Mouse (Mus musculus): ENCODE data around the gene Upf2. TPM values are rescaled to one million over a fixed set of nuclear protein-coding genes. Genes with fewer than 3 reads are reported as not detected.

The Upf2 gene
- polyA plus RNA-seq, 1 experiment from 2014 or later = 9.1 TPM

DNA sequence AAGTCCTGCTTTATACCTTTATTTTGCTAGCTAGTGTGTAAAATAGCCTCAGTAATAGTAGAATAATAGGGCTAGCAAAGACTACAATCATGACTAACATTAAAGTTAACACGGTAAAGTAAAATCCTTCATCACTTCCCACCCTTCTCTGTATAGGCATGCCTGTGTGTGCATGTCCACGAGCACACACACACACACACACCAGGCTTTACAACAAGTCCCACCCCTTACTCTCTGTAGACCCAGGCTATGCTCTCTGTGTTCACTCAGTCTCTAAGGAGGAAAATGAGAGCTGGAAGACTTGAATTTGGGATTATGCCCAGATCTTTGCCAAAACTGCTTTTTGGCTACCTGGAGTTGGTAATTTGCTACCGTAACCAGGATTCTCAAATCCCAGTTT is 97.7 kb downstream of the Upf2 start:
- H3K9me3 ChIP-seq = no peaks in the 10 kb centered on the region
- no peak overlapping the region for H3K9ac ChIP-seq
- H3K27ac ChIP-seq = no peak overlapping the region
- H3K4me3 ChIP-seq (replicated peaks) = no peak overlapping the region
- no peaks in the 10 kb centered on the region for H3K27me3 ChIP-seq (replicated peaks)
- no peak overlapping the region for H3K4me2 ChIP-seq (replicated peaks)
- ATAC-seq = no peak
- H3K4me1 ChIP-seq (replicated peaks) = 0 out of 2 replicates have a peak, but pooled peaks cover 2% of the 10 kb centered on the region
- H3K36me3 ChIP-seq = peaks cover 17% of the 10 kb centered on the region
- WGBS = 89% methylated on average over 3 of the region's 3 CpGs

DNA sequence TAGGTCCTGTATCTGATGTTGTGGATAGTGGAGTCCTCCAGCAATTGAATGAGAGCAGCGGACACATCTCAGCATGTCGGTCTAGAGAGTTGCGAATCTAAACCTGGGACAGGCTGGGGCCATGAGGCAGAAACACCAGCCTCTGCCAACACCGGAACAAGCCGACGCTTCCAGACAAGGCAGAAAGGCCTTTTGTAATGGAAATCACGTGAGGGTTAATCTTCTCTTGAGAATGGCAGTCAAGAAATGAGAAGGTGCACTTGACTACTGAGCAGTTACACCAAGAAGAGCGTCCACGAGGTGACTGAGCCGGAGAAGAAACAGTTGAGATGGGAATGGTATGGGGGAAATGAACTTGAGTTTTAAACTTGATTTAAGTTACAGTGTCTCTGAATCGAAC is 104.2 kb downstream of the Upf2 start:
- H3K4me1 ChIP-seq (replicated peaks) = no peaks in the 10 kb centered on the region
- ATAC-seq = no peak
- H3K4me3 ChIP-seq (replicated peaks) = no peak overlapping the region
- no peak overlapping the region for H3K4me2 ChIP-seq (replicated peaks)
- H3K36me3 ChIP-seq = peaks cover 18% of the 10 kb centered on the region
- no peak overlapping the region for H3K27ac ChIP-seq
- H3K27me3 ChIP-seq (replicated peaks) = no peaks in the 10 kb centered on the region
- H3K9ac ChIP-seq = no peak overlapping the region
- WGBS = 91% methylated on average over 11 of the region's 11 CpGs
- no peaks in the 10 kb centered on the region for H3K9me3 ChIP-seq

DNA sequence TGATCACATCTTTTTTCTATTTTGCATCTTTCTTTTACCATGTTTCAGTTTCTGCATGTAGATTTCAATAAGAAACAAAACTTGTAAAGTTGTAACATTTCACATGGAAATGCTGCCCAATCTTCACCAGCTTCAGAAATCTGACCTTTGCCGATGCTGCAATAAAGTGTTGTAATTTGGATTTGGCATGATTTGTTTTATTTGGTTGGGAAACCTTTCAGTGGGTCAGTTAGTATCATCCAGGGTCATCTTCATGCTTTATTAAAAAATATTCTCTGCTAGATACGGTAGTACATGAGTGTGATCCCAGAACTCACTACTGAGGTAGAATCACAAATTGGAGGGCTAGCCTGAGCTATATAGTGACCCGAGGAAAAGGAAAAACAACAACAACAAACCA is 105.2 kb downstream of the Upf2 start:
- H3K36me3 ChIP-seq = peaks cover 16% of the 10 kb centered on the region
- no peak for ATAC-seq
- no peaks in the 10 kb centered on the region for H3K9me3 ChIP-seq
- WGBS = 92% methylated on average over 3 of the region's 3 CpGs
- H3K4me3 ChIP-seq (replicated peaks) = no peak overlapping the region
- H3K4me2 ChIP-seq (replicated peaks) = no peak overlapping the region
- no peak overlapping the region for H3K27ac ChIP-seq
- H3K4me1 ChIP-seq (replicated peaks) = no peaks in the 10 kb centered on the region
- no peak overlapping the region for H3K9ac ChIP-seq
- H3K27me3 ChIP-seq (replicated peaks) = no peaks in the 10 kb centered on the region

DNA sequence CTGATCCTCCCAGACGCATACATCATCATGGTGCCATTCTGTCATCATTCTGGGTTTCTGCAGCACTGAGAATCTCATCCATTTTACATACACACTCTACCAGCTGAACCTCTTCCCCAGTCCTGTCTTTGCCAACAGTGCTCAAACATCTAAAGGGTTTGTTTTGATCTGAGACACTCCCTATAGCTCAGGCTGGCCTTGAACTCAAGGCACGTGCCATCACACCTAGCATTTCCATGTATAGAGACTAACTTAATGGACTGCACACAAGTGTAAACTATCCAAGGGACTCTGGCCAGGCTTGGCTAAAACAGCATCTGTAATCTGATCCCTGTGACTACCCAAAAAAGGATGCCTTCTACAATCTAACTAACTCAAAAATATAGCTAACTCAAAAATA is 108.0 kb downstream of the Upf2 start:
- Histone ChIP-seq H3K36me3 (0 out of 2 replicates have a peak, but pooled peaks cover 3% of the 10 kb centered on the region), H3K4me1 (replicated peaks) (no peaks in the 10 kb centered on the region), H3K4me3 (replicated peaks) (no peak overlapping the region), H3K4me2 (replicated peaks) (no peak overlapping the region), H3K27me3 (replicated peaks) (no peaks in the 10 kb centered on the region), H3K9me3 (no peaks in the 10 kb centered on the region), H3K27ac (no peak overlapping the region), H3K9ac (no peak overlapping the region)
- WGBS = 73% methylated on average over 2 of the region's 2 CpGs
- ATAC-seq = no peak

DNA sequence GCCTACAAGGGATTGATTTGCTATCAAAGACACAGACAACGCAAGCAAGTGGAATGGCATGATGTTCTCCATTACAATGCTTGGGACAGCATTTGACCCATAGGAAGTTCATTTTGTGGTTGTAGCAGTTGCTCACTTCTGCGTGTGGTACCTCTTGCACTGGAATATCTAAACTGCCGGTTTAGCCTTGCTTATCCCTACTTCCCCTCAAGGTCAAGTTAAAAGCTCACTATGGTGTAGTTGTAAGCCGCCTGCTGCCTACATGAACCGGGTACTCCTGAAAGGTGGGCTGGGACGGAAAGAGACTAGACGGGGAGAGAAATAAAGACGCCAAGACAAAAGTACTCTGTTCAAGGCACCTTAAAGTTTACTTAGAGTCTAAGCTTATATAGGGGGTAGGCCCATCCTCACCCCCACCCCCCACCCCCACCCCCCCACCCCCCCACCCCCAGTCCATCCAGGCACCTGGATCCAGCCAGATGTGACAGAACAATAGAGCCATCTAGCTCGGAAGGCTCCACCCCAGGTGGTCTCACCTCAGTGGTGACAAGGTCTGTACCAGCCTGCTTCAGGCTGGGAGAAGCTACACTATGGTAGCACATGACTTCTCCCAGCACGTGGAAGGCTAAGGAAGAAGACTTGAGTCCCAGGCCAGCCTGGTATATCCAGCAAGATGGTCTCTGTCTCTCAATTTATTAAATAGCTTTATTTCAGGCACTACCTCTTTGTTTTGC is 109.0 kb downstream of the Upf2 start:
- ATAC-seq = no peak
- H3K27ac ChIP-seq = no peak overlapping the region
- no peaks in the 10 kb centered on the region for H3K9me3 ChIP-seq
- 75% methylated on average over 10 of the region's 10 CpGs for WGBS
- H3K4me1 ChIP-seq (replicated peaks) = no peaks in the 10 kb centered on the region
- H3K4me3 ChIP-seq (replicated peaks) = no peak overlapping the region
- H3K9ac ChIP-seq = no peak overlapping the region
- no peaks in the 10 kb centered on the region for H3K27me3 ChIP-seq (replicated peaks)
- no peak overlapping the region for H3K4me2 ChIP-seq (replicated peaks)
- 0 out of 2 replicates have a peak, but pooled peaks cover 3% of the 10 kb centered on the region for H3K36me3 ChIP-seq

DNA sequence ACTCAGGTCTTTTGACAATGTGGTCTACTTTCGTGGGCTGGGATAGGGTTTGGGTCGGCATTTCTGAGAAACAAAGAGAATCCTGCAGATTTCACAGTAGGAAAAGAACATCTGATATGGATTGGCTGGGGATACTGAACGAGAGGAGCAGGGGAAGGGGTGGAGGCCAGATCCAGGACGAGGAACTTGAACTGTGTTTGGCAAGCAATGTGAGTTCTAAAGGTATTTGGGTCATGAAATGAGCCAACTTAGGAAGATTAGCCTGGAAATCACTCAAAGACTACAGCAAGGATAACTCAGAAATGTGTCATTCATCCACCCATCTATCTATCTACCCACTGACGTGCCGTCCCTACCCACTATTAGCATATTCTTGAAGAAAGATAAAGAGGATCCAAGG is 116.1 kb downstream of the Upf2 start:
- Histone ChIP-seq H3K4me3 (replicated peaks) (no peak overlapping the region), H3K4me2 (replicated peaks) (no peak overlapping the region), H3K36me3 (no peaks in the 10 kb centered on the region), H3K9ac (no peak overlapping the region), H3K27me3 (replicated peaks) (no peaks in the 10 kb centered on the region), H3K27ac (no peak overlapping the region), H3K9me3 (no peaks in the 10 kb centered on the region), H3K4me1 (replicated peaks) (peaks cover 13% of the 10 kb centered on the region)
- 92% methylated on average over 6 of the region's 6 CpGs for WGBS
- ATAC-seq = no peak

DNA sequence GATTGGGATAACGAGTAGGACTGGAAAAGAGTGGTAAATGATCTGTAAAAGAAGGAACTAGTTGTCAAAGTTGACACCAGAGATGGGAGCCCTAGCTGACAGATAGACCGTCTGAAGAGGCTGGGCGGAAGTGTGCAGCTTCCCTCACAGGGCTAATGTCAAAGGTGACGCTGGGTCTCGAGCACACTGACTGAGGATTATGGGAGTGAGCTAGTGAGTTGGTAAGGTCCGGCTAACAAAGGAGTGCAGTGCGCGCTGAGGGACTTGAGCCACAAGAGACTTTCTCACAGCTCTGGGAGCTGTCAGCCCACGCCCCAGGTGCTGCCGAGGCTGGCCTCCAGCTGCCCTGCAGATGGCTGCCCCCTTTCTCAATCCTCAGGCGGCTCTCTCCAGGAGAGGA is 119.7 kb downstream of the Upf2 start:
- no peak overlapping the region for H3K9ac ChIP-seq
- ATAC-seq = no peak
- no peak overlapping the region for H3K4me2 ChIP-seq (replicated peaks)
- peaks cover 35% of the 10 kb centered on the region for H3K4me1 ChIP-seq (replicated peaks)
- H3K4me3 ChIP-seq (replicated peaks) = no peak overlapping the region
- peak overlapping the region; percentile 77 for H3K27ac ChIP-seq
- no peaks in the 10 kb centered on the region for H3K36me3 ChIP-seq
- no peaks in the 10 kb centered on the region for H3K9me3 ChIP-seq
- no peaks in the 10 kb centered on the region for H3K27me3 ChIP-seq (replicated peaks)
- WGBS = 48% methylated on average over 11 of the region's 11 CpGs

DNA sequence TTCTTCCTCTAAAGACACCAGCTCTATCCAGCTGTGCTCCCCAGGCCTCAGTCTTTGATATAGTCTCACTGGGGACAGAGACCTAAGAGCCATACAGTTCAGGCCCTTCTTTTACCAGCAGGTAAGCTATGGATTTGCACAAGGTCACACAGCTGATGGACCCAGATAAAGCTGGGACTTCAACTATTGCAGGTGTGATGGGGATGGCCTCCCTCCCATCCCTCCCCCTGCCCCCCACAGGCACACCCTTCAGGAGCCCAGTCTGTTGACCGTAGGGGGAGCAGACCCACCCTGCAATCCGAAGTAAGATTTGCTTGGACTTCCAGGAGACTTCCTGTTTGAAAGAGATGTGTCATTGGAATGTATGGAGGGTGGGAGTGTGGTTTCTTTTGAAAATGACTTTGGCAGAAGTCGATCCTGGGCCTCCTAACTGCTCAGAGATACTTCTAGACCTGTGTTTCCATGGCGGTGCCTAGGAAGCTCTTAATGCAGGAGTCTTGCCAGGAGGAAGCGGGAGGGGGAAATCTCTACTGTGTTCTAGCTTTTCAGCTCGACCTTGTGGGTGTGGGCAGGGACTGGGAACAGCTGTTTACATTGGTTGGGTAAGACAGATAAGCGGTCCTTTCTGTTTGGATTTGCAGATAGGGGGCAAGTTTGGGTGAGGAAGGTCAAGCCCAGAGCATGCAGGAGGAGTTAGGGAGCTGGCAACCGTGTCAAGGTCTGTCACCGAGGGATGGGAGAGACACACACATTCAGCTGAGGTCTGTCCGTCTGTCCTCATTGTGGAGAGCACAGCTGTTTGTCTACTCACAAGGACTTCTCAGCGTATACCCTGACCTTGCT is 120.5 kb downstream of the Upf2 start:
- Histone ChIP-seq H3K4me1 (replicated peaks) (peaks cover 35% of the 10 kb centered on the region), H3K27me3 (replicated peaks) (no peaks in the 10 kb centered on the region), H3K9ac (no peak overlapping the region), H3K27ac (peak overlapping the region; percentile 77), H3K4me2 (replicated peaks) (peak overlapping the region; percentile 11; the same call in 1 of the 2 replicates), H3K4me3 (replicated peaks) (no peak overlapping the region), H3K9me3 (no peaks in the 10 kb centered on the region), H3K36me3 (no peaks in the 10 kb centered on the region)
- peak; percentile 88 for ATAC-seq
- 14% methylated on average over 11 of the region's 11 CpGs for WGBS

DNA sequence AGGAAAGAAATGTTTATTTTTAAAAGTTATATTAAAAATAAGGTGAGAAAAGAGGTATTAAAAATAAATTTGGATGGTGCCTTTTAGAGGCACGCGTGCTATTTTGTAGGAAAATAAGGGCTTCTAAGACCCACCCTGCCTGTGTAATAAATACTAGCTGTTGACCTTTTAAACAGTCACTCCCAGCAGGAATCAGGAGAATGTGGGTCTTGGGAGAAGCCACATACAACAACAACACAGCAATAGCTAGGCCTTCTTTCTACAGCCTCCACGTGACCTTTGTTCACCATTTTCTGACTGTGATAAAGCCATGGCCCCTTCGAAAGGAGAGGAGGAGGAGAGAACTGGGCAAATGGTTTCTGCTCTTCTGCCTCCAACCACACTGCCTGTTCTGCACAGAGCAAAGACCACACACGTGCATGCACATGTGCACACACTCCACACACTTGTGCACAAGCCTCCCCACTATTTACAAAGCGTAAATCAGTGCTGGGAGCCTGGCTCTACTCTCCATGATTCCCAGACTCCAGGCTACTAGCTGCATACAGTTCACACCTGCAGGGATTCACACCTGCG is 121.5 kb downstream of the Upf2 start:
- Histone ChIP-seq H3K4me1 (replicated peaks) (peaks cover 35% of the 10 kb centered on the region), H3K27me3 (replicated peaks) (no peaks in the 10 kb centered on the region), H3K4me2 (replicated peaks) (no peak overlapping the region), H3K9ac (no peak overlapping the region), H3K9me3 (no peaks in the 10 kb centered on the region), H3K27ac (peak overlapping the region; percentile 67), H3K36me3 (no peaks in the 10 kb centered on the region), H3K4me3 (replicated peaks) (no peak overlapping the region)
- WGBS = 49% methylated on average over 7 of the region's 7 CpGs
- peak; percentile 7; the same call in 1 of the 2 replicates for ATAC-seq

DNA sequence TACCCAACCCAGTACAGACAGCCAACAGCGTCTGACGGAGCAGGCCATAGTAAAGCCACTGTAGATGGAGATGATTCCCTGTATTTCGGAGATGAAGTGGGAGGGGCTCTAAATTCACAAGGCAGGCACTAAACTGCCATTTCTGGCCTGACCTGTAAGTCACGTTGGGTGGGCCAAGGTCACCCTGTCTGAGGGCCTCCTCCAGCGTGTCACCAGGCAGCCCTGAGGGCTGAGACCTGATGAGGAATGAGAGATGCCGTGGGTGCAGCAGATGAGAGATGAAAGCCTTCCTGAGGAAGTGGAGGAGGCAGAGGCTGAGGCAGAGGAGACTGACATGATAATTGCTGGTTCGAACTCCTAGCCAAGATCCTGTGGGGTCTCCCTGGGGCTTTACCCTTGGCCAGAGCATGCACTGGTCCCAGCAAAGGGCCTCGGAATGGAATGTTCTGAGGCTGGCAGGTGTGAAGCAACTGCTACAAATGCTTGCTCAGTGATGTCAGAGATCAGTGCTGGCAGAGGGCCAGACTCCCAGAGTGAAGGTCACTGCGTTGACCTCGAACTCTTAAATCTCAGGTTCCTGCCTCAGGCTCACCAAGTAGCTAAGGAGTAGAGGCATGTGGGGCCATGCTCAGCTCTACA is 123.7 kb downstream of the Upf2 start:
- Histone ChIP-seq H3K27me3 (replicated peaks) (no peaks in the 10 kb centered on the region), H3K9ac (no peak overlapping the region), H3K36me3 (no peaks in the 10 kb centered on the region), H3K4me1 (replicated peaks) (peaks cover 35% of the 10 kb centered on the region), H3K4me3 (replicated peaks) (no peak overlapping the region), H3K9me3 (no peaks in the 10 kb centered on the region), H3K27ac (0 out of 2 replicates have a peak overlapping the region, but pooled peaks have one; percentile 27), H3K4me2 (replicated peaks) (no peak overlapping the region)
- ATAC-seq = no peak; the same call in 1 of the 2 replicates
- WGBS = 50% methylated on average over 10 of the region's 10 CpGs

DNA sequence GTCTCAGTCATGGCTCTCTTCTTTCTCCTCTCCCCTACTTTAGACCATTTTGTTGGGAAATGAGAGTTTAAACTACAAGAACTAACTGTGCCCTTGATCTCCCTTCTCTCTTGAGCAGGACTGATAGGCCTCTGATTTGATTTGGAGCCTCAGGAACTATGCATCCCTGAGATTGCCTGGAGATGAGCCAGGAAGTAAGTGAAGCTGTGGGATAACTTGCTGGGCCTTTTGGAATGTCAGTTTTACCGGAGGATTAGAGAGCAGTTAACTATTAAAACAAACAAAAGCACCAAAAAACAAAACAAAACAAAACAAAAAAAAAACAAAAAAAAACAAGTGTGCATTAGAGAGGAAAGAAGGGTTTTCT is 124.2 kb downstream of the Upf2 start:
- Histone ChIP-seq H3K4me1 (replicated peaks) (peaks cover 35% of the 10 kb centered on the region), H3K27ac (0 out of 2 replicates have a peak overlapping the region, but pooled peaks have one; percentile 27), H3K9me3 (no peaks in the 10 kb centered on the region), H3K36me3 (no peaks in the 10 kb centered on the region), H3K4me3 (replicated peaks) (no peak overlapping the region), H3K27me3 (replicated peaks) (no peaks in the 10 kb centered on the region), H3K9ac (no peak overlapping the region), H3K4me2 (replicated peaks) (no peak overlapping the region)
- WGBS = 29% methylated on average over 1 of the region's 1 CpGs
- no peak for ATAC-seq

DNA sequence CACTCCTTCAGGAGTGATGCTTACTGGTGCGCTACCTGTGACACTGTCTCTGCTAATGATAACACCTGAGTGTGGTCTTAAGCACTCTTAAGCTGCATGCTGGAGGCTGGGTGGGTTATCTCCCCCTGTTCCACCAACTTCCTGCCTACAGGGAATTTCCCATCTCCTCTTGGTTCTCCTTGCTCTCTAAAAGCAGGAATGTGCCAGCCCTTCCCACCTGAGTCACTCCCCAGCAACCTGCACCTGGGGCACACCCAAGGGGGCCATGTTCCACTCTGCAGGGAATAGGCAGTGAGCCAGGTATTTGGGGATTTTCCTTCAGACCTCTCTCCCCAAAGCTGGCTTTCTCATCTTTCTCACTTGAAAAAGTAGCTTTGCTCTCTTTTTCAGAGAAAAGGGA is 128.8 kb downstream of the Upf2 start:
- 94% methylated on average over 1 of the region's 1 CpGs for WGBS
- Histone ChIP-seq H3K4me1 (replicated peaks) (peaks cover 21% of the 10 kb centered on the region), H3K4me2 (replicated peaks) (no peak overlapping the region), H3K9ac (no peak overlapping the region), H3K9me3 (no peaks in the 10 kb centered on the region), H3K27me3 (replicated peaks) (no peaks in the 10 kb centered on the region), H3K27ac (no peak overlapping the region), H3K36me3 (no peaks in the 10 kb centered on the region), H3K4me3 (replicated peaks) (no peak overlapping the region)
- ATAC-seq = no peak

Data from intestine, embryonic 15.5 days (tissue).